Mouse (Mus musculus): ENCODE measurements around the gene Gm5724.
A peak's percentile ranks its signal among the peaks of the same experiment; 100 is the strongest.

Gene Gm5724

GRCm38 (mm10) chr6:141773710-141774109 lies at the start of gene Gm5724:
Gene Gm5724, minus strand, starts transcription at chr6:141773810.
- DNase-seq (ENCODE audit: low read depth, low spot score): no peak

DNA sequence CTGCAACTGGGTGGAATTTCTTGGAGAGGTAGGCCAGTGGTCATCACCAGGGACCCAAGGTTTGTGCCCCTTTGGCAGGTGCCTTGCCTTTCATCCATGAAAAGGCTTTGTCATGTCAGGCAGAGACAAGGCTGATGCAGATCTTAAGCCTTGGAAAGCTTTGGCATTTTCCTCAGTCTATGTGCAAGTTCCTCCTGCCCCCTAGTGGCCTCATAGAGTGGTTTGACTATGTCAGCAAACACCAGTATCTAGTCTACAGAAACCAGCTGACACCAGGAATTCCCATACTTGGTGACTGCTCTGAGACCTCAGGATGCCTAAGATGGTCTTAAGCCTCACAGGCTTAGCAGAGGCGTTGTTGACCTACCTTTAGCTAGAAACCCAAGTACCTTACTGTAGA lies 24.2 kb upstream of the Gm5724 start:
- peak; percentile 38 for DNase-seq (ENCODE audit: low read depth, low spot score)

GRCm38 (mm10) chr6:141774476-141774875 lies 866 bp upstream of the Gm5724 start:
- no peak for DNase-seq (ENCODE audit: low read depth, low spot score)

GRCm38 (mm10) chr6:141691246-141691645 lies 82.4 kb downstream of the Gm5724 start:
- DNase-seq (ENCODE audit: low read depth, low spot score): no peak

GRCm38 (mm10) chr6:141687008-141687407 lies 86.6 kb downstream of the Gm5724 start:
- no peak for DNase-seq (ENCODE audit: low read depth, low spot score)

Measured in embryo, embryonic 11.5 days (tissue).